Mouse (Mus musculus) brain, embryonic 14.5 days (tissue): ENCODE data around the gene Cyth3.

Experiments used
- CTCF ChIP-seq: fragments of 200-500 bp; IDR thresholded peaks from 2 replicates; pipeline ENCODE4 v1.5.1; 2012; ENCODE audit warnings: inconsistent platforms, mild to moderate bottlenecking, moderate library complexity, borderline replicate concordance; ENCODE audit not compliant: insufficient read depth, insufficient read length; ENCODE audit errors: extremely low read depth
- POLR2A ChIP-seq: fragments of 200-500 bp; IDR thresholded peaks from 2 replicates; pipeline ENCODE4 v1.6.1; 2012; ENCODE audit warnings: mild to moderate bottlenecking, inconsistent platforms, borderline replicate concordance; ENCODE audit not compliant: poor library complexity, insufficient read depth, insufficient read length, severe bottlenecking; ENCODE audit errors: extremely low read depth

DNA sequence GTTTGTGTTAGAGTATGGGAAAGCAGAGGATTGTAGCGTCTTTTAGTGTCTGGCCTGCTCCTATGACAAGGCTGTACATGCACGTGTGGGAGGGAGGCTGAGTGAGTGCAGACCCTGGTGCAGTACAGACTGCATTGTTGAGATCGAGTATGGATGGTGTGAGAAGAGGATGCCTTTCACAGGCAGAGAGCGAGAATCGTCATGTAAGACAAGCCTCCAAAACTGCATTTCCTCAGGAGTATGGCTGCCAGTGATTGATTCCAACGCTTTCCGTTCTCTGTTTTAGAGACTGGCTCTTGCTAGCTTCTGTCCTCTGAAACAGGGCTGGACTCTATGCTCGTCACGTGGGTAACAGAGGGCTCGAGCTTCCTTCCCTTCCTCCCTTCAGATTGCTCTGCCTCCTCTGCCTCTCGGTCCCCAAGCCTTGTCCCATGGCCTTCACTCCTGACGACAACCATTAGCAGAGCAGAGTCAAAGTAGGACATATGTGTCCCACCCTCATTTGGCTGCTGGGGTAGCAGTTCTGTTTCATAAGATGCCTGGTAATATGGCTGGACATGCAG lies 12.4 kb downstream of the Cyth3 start:
- no peak for TF ChIP-seq POLR2A
- TF ChIP-seq CTCF = no peak
